Mouse (Mus musculus) liver, adult (tissue): Measurements from ENCODE around the gene Rbpj.

Source experiments
- GATA4 ChIP-seq: IDR thresholded peaks from 2 replicates; pipeline ENCODE4 v1.6.1; 2014; ENCODE audit warnings: mild to moderate bottlenecking, low read length; ENCODE audit not compliant: insufficient replicate concordance

Gene Rbpj

GRCm38 (mm10) chr5:53460196-53460595 lies 5.8 kb upstream of the Rbpj start:
- TF ChIP-seq GATA4 = no peak

- TF ChIP-seq GATA4 = no peak
Measured at GRCm38 (mm10) chr5:53463098-53464018, 2.6 kb upstream of the Rbpj start.

- TF ChIP-seq GATA4 = no peak
Measured at GRCm38 (mm10) chr5:53466422-53467333, 726 bp downstream of the Rbpj start.

- TF ChIP-seq GATA4 = no peak
Measured at GRCm38 (mm10) chr5:53467602-53468001, 1.6 kb downstream of the Rbpj start.

- TF ChIP-seq GATA4 = no peak
Measured at GRCm38 (mm10) chr5:53468366-53468765, 2.4 kb downstream of the Rbpj start.

- no peak for TF ChIP-seq GATA4
Measured at GRCm38 (mm10) chr5:53469098-53469776, 3.3 kb downstream of the Rbpj start.

GRCm38 (mm10) chr5:53469777-53470131 lies 3.8 kb downstream of the Rbpj start:
- no peak for TF ChIP-seq GATA4

- no peak for TF ChIP-seq GATA4
Measured at GRCm38 (mm10) chr5:53470141-53471079, 4.5 kb downstream of the Rbpj start.

GRCm38 (mm10) chr5:53472485-53472884 lies 6.5 kb downstream of the Rbpj start:
- TF ChIP-seq GATA4 = no peak

GRCm38 (mm10) chr5:53479161-53479560 lies 13.2 kb downstream of the Rbpj start:
- no peak for TF ChIP-seq GATA4

- TF ChIP-seq GATA4 = no peak
Measured at GRCm38 (mm10) chr5:53479891-53480290, 13.9 kb downstream of the Rbpj start.

GRCm38 (mm10) chr5:53481021-53481420 lies 15.1 kb downstream of the Rbpj start:
- TF ChIP-seq GATA4 = no peak

GRCm38 (mm10) chr5:53485069-53485628 lies 19.2 kb downstream of the Rbpj start:
- no peak for TF ChIP-seq GATA4

GRCm38 (mm10) chr5:53485934-53486475 lies 20.1 kb downstream of the Rbpj start:
- TF ChIP-seq GATA4 = no peak
